ENCODE assay signal across 30 mouse cellular contexts in genomic region chr1:191883654-191884053, GRCm38 (mm10). TPM values are rescaled to one million over a fixed set of nuclear protein-coding genes. Genes with fewer than 3 reads are reported as not detected.
DNase-seq lines count a peak whose midpoint lies in the region; ATAC-seq and TF ChIP-seq lines count a peak whose summit lies in the region.
"Had no signal": no experiment of that assay in that cellular context is flagged by ENCODE, and none has a peak within 500 bp of the region (broad histone marks: within the 10 kb centered on the region; RNA-seq: fewer than 3 reads in every experiment).

No protein-coding gene starts in this region.

- no peak overlapping the region for H3K9ac ChIP-seq in heart, embryonic 12.5 days
- no peak overlapping the region for H3K9ac ChIP-seq in liver, embryonic 11.5 days (ENCODE audit: low read depth, low read length)
- no peak overlapping the region for H3K9ac ChIP-seq in liver, postnatal 0 days (replicated peaks)
- H3K9ac ChIP-seq in liver, embryonic 13.5 days, result peak overlapping the region; percentile 30; the same call in 1 of the 2 replicates
- H3K9ac ChIP-seq in stomach, embryonic 15.5 days, result no peak overlapping the region
- H3K9ac ChIP-seq: embryonic facial prominence, embryonic 15.5 days; forebrain, embryonic 12.5 days; forebrain, postnatal 0 days; limb, embryonic 13.5 days; midbrain, embryonic 15.5 days; neural tube, embryonic 15.5 days had no signal

- H3K4me1 ChIP-seq in heart, embryonic 12.5 days (replicated peaks), result peaks cover 45% of the 10 kb centered on the region
- peaks cover 47% of the 10 kb centered on the region for H3K4me1 ChIP-seq in liver, embryonic 11.5 days (replicated peaks; ENCODE audit: control insufficient read depth, insufficient read depth, low read length)
- H3K4me1 ChIP-seq in liver, postnatal 0 days (ENCODE audit: insufficient read depth), result peaks cover 36% of the 10 kb centered on the region
- H3K4me1 ChIP-seq in liver, embryonic 13.5 days (replicated peaks), result peaks cover 56% of the 10 kb centered on the region
- H3K4me1 ChIP-seq in stomach, embryonic 15.5 days, result 0 out of 2 replicates have a peak, but pooled peaks cover 2% of the 10 kb centered on the region
- H3K4me1 ChIP-seq: forebrain, embryonic 12.5 days; limb, embryonic 13.5 days; midbrain, embryonic 15.5 days; neural tube, embryonic 15.5 days had no signal

- H3K4me2 ChIP-seq in heart, embryonic 12.5 days, result no peak overlapping the region
- no peak overlapping the region for H3K4me2 ChIP-seq in liver, embryonic 11.5 days
- H3K4me2 ChIP-seq in liver, postnatal 0 days (ENCODE audit: low read depth, low read length), result no peak overlapping the region
- no peak overlapping the region for H3K4me2 ChIP-seq in liver, embryonic 13.5 days
- H3K4me2 ChIP-seq in stomach, embryonic 15.5 days, result no peak overlapping the region
- H3K4me2 ChIP-seq: embryonic facial prominence, embryonic 15.5 days; forebrain, embryonic 12.5 days; limb, embryonic 13.5 days; midbrain, embryonic 15.5 days; neural tube, embryonic 15.5 days had no signal

- H3K27ac ChIP-seq in heart, embryonic 12.5 days (ENCODE audit: poor library complexity, severe bottlenecking), result peak overlapping the region; percentile 47
- peak overlapping the region; percentile 17 for H3K27ac ChIP-seq in liver, embryonic 11.5 days (ENCODE audit: low read depth, low read length)
- H3K27ac ChIP-seq in liver, postnatal 0 days (ENCODE audit: low read depth), result no peak overlapping the region
- H3K27ac ChIP-seq in liver, embryonic 13.5 days, result peak overlapping the region; percentile 84
- H3K27ac ChIP-seq in stomach, embryonic 15.5 days, result no peak overlapping the region
- H3K27ac ChIP-seq: embryonic facial prominence, embryonic 15.5 days; forebrain, embryonic 12.5 days; hindbrain, postnatal 0 days; left cerebral cortex, adult 2 months; limb, embryonic 13.5 days; midbrain, embryonic 10.5 days; midbrain, embryonic 15.5 days; neural tube, embryonic 15.5 days had no signal

- no peaks in the 10 kb centered on the region for H3K36me3 ChIP-seq in heart, embryonic 12.5 days
- H3K36me3 ChIP-seq in liver, embryonic 11.5 days (ENCODE audit: control insufficient read depth, insufficient read depth, low read length), result no peaks in the 10 kb centered on the region
- no peaks in the 10 kb centered on the region for H3K36me3 ChIP-seq in liver, postnatal 0 days (replicated peaks; ENCODE audit: insufficient read depth, low read length)
- no peaks in the 10 kb centered on the region for H3K36me3 ChIP-seq in liver, embryonic 13.5 days
- no peaks in the 10 kb centered on the region for H3K36me3 ChIP-seq in stomach, embryonic 15.5 days
- H3K36me3 ChIP-seq: embryonic facial prominence, embryonic 15.5 days; forebrain, embryonic 12.5 days; limb, embryonic 13.5 days; midbrain, embryonic 10.5 days; midbrain, embryonic 15.5 days; neural tube, embryonic 15.5 days had no signal

- no peak for TF ChIP-seq EP300 in liver, postnatal 0 days (IDR thresholded peaks at IDR 0.05; ENCODE audit: low read depth)

- 0 out of 2 replicates have a peak, but pooled peaks cover 6% of the 10 kb centered on the region for H3K9me3 ChIP-seq in heart, embryonic 12.5 days (replicated peaks)
- H3K9me3 ChIP-seq in liver, embryonic 11.5 days (ENCODE audit: control insufficient read depth, low read length), result no peaks in the 10 kb centered on the region
- no peaks in the 10 kb centered on the region for H3K9me3 ChIP-seq in liver, postnatal 0 days (ENCODE audit: low read length)
- no peaks in the 10 kb centered on the region for H3K9me3 ChIP-seq in liver, embryonic 13.5 days (replicated peaks)
- H3K9me3 ChIP-seq in stomach, embryonic 15.5 days, result no peaks in the 10 kb centered on the region
- H3K9me3 ChIP-seq: embryonic facial prominence, embryonic 15.5 days; forebrain, embryonic 12.5 days; limb, embryonic 13.5 days; midbrain, embryonic 10.5 days; midbrain, embryonic 15.5 days; neural tube, embryonic 15.5 days had no signal

- no peak for DNase-seq in heart, postnatal 4 days
- DNase-seq in liver, embryonic 11.5 days (ENCODE audit: low spot score), result no peak
- no peak for DNase-seq in liver, postnatal 0 days
- no peak for DNase-seq in liver, embryonic 13.5 days
- DNase-seq in embryo, embryonic 11 days, result no peak
- DNase-seq: adrenal gland, postnatal 14 days; cerebellum, adult 11 months; cerebellum, adult 9-10 months; forebrain, postnatal 0 days; heart, postnatal 10 days; kidney, adult 9 months; kidney, postnatal 25 days; lung, adult 2 months; lung, postnatal 14 days; retina, postnatal 1 day; right cerebral cortex, postnatal 14 days; thymus, adult 2 months; thymus, postnatal 36 days had no signal

- ATAC-seq in heart, embryonic 12.5 days (ENCODE audit: insufficient number of reproducible peaks, low FRiP score), result no peak
- ATAC-seq in liver, embryonic 11.5 days (replicated peaks; ENCODE audit: low FRiP score), result no peak
- ATAC-seq in liver, postnatal 0 days, result no peak
- ATAC-seq in liver, embryonic 13.5 days (ENCODE audit: low read depth), result no peak
- peak; percentile 23; the same call in 1 of the 2 replicates for ATAC-seq in stomach, embryonic 15.5 days (ENCODE audit: insufficient read depth, low FRiP score, low read depth)
- ATAC-seq in megakaryocyte, adult 5-6 weeks (ENCODE audit: poor library complexity, severe bottlenecking), result no peak
- ATAC-seq: forebrain, postnatal 0 days; hindbrain, postnatal 0 days; intestine, embryonic 16.5 days; midbrain, embryonic 15.5 days had no signal

- H3K4me3 ChIP-seq in heart, embryonic 12.5 days, result no peak overlapping the region
- no peak overlapping the region for H3K4me3 ChIP-seq in liver, embryonic 11.5 days (ENCODE audit: low read depth, low read length)
- no peak overlapping the region for H3K4me3 ChIP-seq in liver, postnatal 0 days (ENCODE audit: low read depth, low read length)
- no peak overlapping the region for H3K4me3 ChIP-seq in liver, embryonic 13.5 days (replicated peaks)
- H3K4me3 ChIP-seq in stomach, embryonic 15.5 days (replicated peaks), result no peak overlapping the region
- H3K4me3 ChIP-seq: embryonic facial prominence, embryonic 15.5 days; forebrain, embryonic 12.5 days; left cerebral cortex, adult 2 months; limb, embryonic 13.5 days; midbrain, embryonic 10.5 days; midbrain, embryonic 15.5 days; neural tube, embryonic 15.5 days had no signal

- TF ChIP-seq CTCF in liver, postnatal 0 days (IDR thresholded peaks at IDR 0.05; ENCODE audit: low read depth), result no peak

- 41% methylated on average over 5 of the region's 5 CpGs for WGBS in heart, embryonic 12.5 days
- WGBS in liver, embryonic 11.5 days, result 40% methylated on average over 5 of the region's 5 CpGs
- WGBS in liver, postnatal 0 days (ENCODE audit: insufficient replicate concordance), result 34% methylated on average over 5 of the region's 5 CpGs
- 25% methylated on average over 5 of the region's 5 CpGs for WGBS in liver, embryonic 13.5 days (ENCODE audit: insufficient replicate concordance)
- 43% methylated on average over 5 of the region's 5 CpGs for WGBS in stomach, embryonic 15.5 days

- H3K27me3 ChIP-seq in heart, embryonic 12.5 days (replicated peaks), result no peaks in the 10 kb centered on the region
- H3K27me3 ChIP-seq in liver, embryonic 11.5 days (replicated peaks; ENCODE audit: control insufficient read depth, insufficient read depth, low read length), result no peaks in the 10 kb centered on the region
- H3K27me3 ChIP-seq in liver, postnatal 0 days (ENCODE audit: insufficient read depth, low read length), result no peaks in the 10 kb centered on the region
- no peaks in the 10 kb centered on the region for H3K27me3 ChIP-seq in liver, embryonic 13.5 days
- H3K27me3 ChIP-seq in stomach, embryonic 15.5 days (replicated peaks), result no peaks in the 10 kb centered on the region
- H3K27me3 ChIP-seq: embryonic facial prominence, embryonic 15.5 days; limb, embryonic 13.5 days; midbrain, embryonic 15.5 days; neural tube, embryonic 15.5 days had no signal

RNA-seq across cellular contexts. Expression of gene Slc30a1, which starts 22.9 kb away (rescaled TPM):
- 4.8 and 5.0 TPM in 2 replicates for polyA plus RNA-seq in heart, embryonic 12.5 days (2016; fragmentation: Nextera tagmentation; extraction: Ambion mirVana)
- 10 to 100 TPM; 25.1 to 29.4 TPM for total RNA-seq in heart, postnatal 4 days (2021)
- 2.6 and 3.1 TPM in 2 replicates for polyA plus RNA-seq in liver, embryonic 11.5 days (2014; fragmentation: Nextera tagmentation; extraction: Ambion mirVana)
- polyA plus RNA-seq in liver, postnatal 0 days (2015; fragmentation: Nextera tagmentation; extraction: Ambion mirVana), result 4.3 and 7.0 TPM in 2 replicates
- polyA plus RNA-seq in liver, embryonic 13.5 days (2015; fragmentation: Nextera tagmentation; extraction: Ambion mirVana), result 2.7 and 3.0 TPM in 2 replicates
- 4.5 and 4.9 TPM in 2 replicates for polyA plus RNA-seq in stomach, embryonic 15.5 days (2015; fragmentation: Nextera tagmentation; extraction: Ambion mirVana)
- total RNA-seq in megakaryocyte, adult 5-6 weeks (2015), result 10.1 TPM in 2 replicates
- 11.2 and 12.1 TPM in 2 replicates for total RNA-seq in megakaryocyte, adult 5-6 weeks (2017)

Comparison
In these comparisons a context has a peak if more than half of its experiments do, and no peak if none do; other contexts are left out.
1. H3K27ac ChIP-seq: peak in heart, embryonic 12.5 days (single experiment), liver, embryonic 11.5 days (single experiment) and liver, embryonic 13.5 days (single experiment); none in liver, postnatal 0 days (single experiment) and stomach, embryonic 15.5 days (single experiment).